Comparison of ENCODE assay signal across 19 mouse cellular contexts in the genomic region with DNA sequence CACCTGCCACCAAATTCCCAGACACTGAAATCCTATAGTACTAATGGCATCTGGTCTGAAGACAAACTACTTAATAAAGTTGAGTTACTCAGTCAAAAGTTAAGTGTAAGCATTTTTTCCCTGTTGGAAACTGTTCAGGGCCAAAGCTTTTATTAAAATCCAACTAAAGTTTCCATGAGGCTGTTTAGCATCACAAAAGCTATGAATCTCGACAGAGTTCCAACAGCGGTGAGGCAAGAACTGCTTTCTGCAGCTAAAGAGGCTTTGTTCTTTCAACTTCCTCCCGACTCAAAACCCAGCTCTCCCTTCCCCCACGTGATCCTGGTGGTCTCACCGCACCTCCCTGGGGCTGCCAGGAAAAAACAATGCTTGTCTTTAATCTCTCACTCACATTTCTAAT. TPM values are rescaled to one million over a fixed set of nuclear protein-coding genes. Genes with fewer than 3 reads are reported as not detected.
DNase-seq lines count a peak whose midpoint lies in the region; ATAC-seq and TF ChIP-seq lines count a peak whose summit lies in the region.
"Had no signal": no experiment of that assay in that cellular context is flagged by ENCODE, and none has a peak within 500 bp of the region (broad histone marks: within the 10 kb centered on the region; RNA-seq: fewer than 3 reads in every experiment).

No protein-coding gene starts in this region.

- H3K36me3 ChIP-seq in forebrain, embryonic 13.5 days (ENCODE audit: poor library complexity, severe bottlenecking) = no peaks in the 10 kb centered on the region
- H3K36me3 ChIP-seq in forebrain, embryonic 12.5 days (replicated peaks) = no peaks in the 10 kb centered on the region
- H3K36me3 ChIP-seq in stomach, embryonic 14.5 days (ENCODE audit: control insufficient read depth, insufficient read depth, low read length) = peaks cover 6% of the 10 kb centered on the region; the same call in 1 of the 2 replicates
- no peaks in the 10 kb centered on the region for H3K36me3 ChIP-seq in stomach, postnatal 0 days (ENCODE audit: control insufficient read depth, insufficient read depth, low read length)
- no peaks in the 10 kb centered on the region; the same call in 1 of the 2 replicates for H3K36me3 ChIP-seq in intestine, embryonic 15.5 days
- H3K36me3 ChIP-seq in heart, embryonic 10.5 days = no peaks in the 10 kb centered on the region
- H3K36me3 ChIP-seq: forebrain, embryonic 15.5 days; neural tube, embryonic 13.5 days had no signal

- H3K4me3 ChIP-seq in forebrain, embryonic 13.5 days = no peak overlapping the region
- no peak overlapping the region for H3K4me3 ChIP-seq in forebrain, embryonic 12.5 days (replicated peaks)
- H3K4me3 ChIP-seq in stomach, embryonic 14.5 days (ENCODE audit: low read depth, low read length) = no peak overlapping the region
- H3K4me3 ChIP-seq in stomach, postnatal 0 days (ENCODE audit: low read depth, low read length) = no peak overlapping the region
- H3K4me3 ChIP-seq in intestine, embryonic 15.5 days (replicated peaks) = no peak overlapping the region
- no peak overlapping the region for H3K4me3 ChIP-seq in heart, embryonic 10.5 days
- H3K4me3 ChIP-seq: forebrain, embryonic 15.5 days; gastrocnemius, adult 2 months; megakaryocyte, embryonic 14.5 days; neural tube, embryonic 13.5 days had no signal

- H3K27me3 ChIP-seq in forebrain, embryonic 13.5 days = no peaks in the 10 kb centered on the region
- no peaks in the 10 kb centered on the region for H3K27me3 ChIP-seq in forebrain, embryonic 12.5 days
- H3K27me3 ChIP-seq in stomach, embryonic 14.5 days (ENCODE audit: control insufficient read depth, insufficient read depth, low read length) = no peaks in the 10 kb centered on the region
- no peaks in the 10 kb centered on the region for H3K27me3 ChIP-seq in stomach, postnatal 0 days (ENCODE audit: control insufficient read depth, insufficient read depth, low read length)
- H3K27me3 ChIP-seq in intestine, embryonic 15.5 days (replicated peaks) = no peaks in the 10 kb centered on the region
- no peaks in the 10 kb centered on the region for H3K27me3 ChIP-seq in heart, embryonic 10.5 days (ENCODE audit: insufficient read depth, poor library complexity, severe bottlenecking)
- H3K27me3 ChIP-seq: forebrain, embryonic 15.5 days; megakaryocyte, embryonic 14.5 days; neural tube, embryonic 13.5 days had no signal

- H3K4me1 ChIP-seq in forebrain, embryonic 13.5 days = peaks cover 8% of the 10 kb centered on the region; the same call in 1 of the 2 replicates
- peaks cover 7% of the 10 kb centered on the region for H3K4me1 ChIP-seq in forebrain, embryonic 12.5 days
- H3K4me1 ChIP-seq in stomach, embryonic 14.5 days (ENCODE audit: control insufficient read depth, insufficient read depth, low read length) = no peaks in the 10 kb centered on the region
- H3K4me1 ChIP-seq in stomach, postnatal 0 days (replicated peaks; ENCODE audit: control insufficient read depth, insufficient read depth) = no peaks in the 10 kb centered on the region
- no peaks in the 10 kb centered on the region for H3K4me1 ChIP-seq in intestine, embryonic 15.5 days (replicated peaks)
- H3K4me1 ChIP-seq in heart, embryonic 10.5 days = no peaks in the 10 kb centered on the region
- H3K4me1 ChIP-seq: megakaryocyte, embryonic 14.5 days; neural tube, embryonic 13.5 days had no signal

- H3K27ac ChIP-seq in forebrain, embryonic 13.5 days = no peak overlapping the region
- H3K27ac ChIP-seq in forebrain, embryonic 12.5 days = no peak overlapping the region
- H3K27ac ChIP-seq in stomach, embryonic 14.5 days (ENCODE audit: low read length) = peak overlapping the region; percentile 62; the same call in 1 of the 2 replicates
- H3K27ac ChIP-seq in stomach, postnatal 0 days (replicated peaks) = no peak overlapping the region
- no peak overlapping the region for H3K27ac ChIP-seq in intestine, embryonic 15.5 days
- no peak overlapping the region for H3K27ac ChIP-seq in heart, embryonic 10.5 days
- H3K27ac ChIP-seq: forebrain, embryonic 15.5 days; gastrocnemius, adult 2 months; neural tube, embryonic 13.5 days had no signal

- no peak for TF ChIP-seq CTCF in stomach, postnatal 0 days (IDR thresholded peaks at IDR 0.05; ENCODE audit: low read depth)

- no peak for DNase-seq in stomach, postnatal 0 days (ENCODE audit: low spot score)
- DNase-seq in c-Kit-positive CD71-positive TER-119-positive erythroid progenitor cells, embryonic 14.5 days (ENCODE audit: low spot score) = no peak
- no peak for DNase-seq in heart, embryonic 10.5 days (ENCODE audit: low spot score)
- DNase-seq in adrenal gland, postnatal 36 days = no peak
- DNase-seq: adrenal gland, postnatal 25 days; cerebellum, adult 11 months; gastrocnemius, adult 2 months; heart, postnatal 4 days; kidney, adult 8-10 months had no signal

- H3K9ac ChIP-seq in forebrain, embryonic 13.5 days = no peak overlapping the region
- H3K9ac ChIP-seq in forebrain, embryonic 12.5 days = no peak overlapping the region
- no peak overlapping the region for H3K9ac ChIP-seq in stomach, embryonic 14.5 days (replicated peaks; ENCODE audit: low read depth, low read length)
- no peak overlapping the region for H3K9ac ChIP-seq in stomach, postnatal 0 days (ENCODE audit: low read length)
- no peak overlapping the region for H3K9ac ChIP-seq in intestine, embryonic 15.5 days
- H3K9ac ChIP-seq: forebrain, embryonic 15.5 days; neural tube, embryonic 13.5 days had no signal

- TF ChIP-seq EP300 in stomach, postnatal 0 days (optimal IDR thresholded peaks at IDR 0.05) = no peak

- H3K4me2 ChIP-seq in forebrain, embryonic 13.5 days = no peak overlapping the region
- H3K4me2 ChIP-seq in forebrain, embryonic 12.5 days = no peak overlapping the region
- H3K4me2 ChIP-seq in stomach, embryonic 14.5 days (replicated peaks; ENCODE audit: low read depth, low read length) = no peak overlapping the region
- H3K4me2 ChIP-seq in stomach, postnatal 0 days (replicated peaks; ENCODE audit: low read depth) = no peak overlapping the region
- no peak overlapping the region for H3K4me2 ChIP-seq in intestine, embryonic 15.5 days (replicated peaks)
- H3K4me2 ChIP-seq: forebrain, embryonic 15.5 days; liver, embryonic 11.5 days; neural tube, embryonic 13.5 days had no signal

- WGBS in forebrain, embryonic 13.5 days = under 1% methylated on average over 5 of the region's 5 CpGs
- under 1% methylated on average over 5 of the region's 5 CpGs for WGBS in forebrain, embryonic 12.5 days
- WGBS in stomach, embryonic 14.5 days = 19% methylated on average over 5 of the region's 5 CpGs
- WGBS in stomach, postnatal 0 days = 13% methylated on average over 5 of the region's 5 CpGs
- WGBS in intestine, embryonic 15.5 days = 22% methylated on average over 5 of the region's 5 CpGs
- 18% methylated on average over 5 of the region's 5 CpGs for WGBS in heart, embryonic 10.5 days

- ATAC-seq in forebrain, embryonic 13.5 days = peak; percentile 75; the same call in 1 of the 2 replicates
- no peak; the same call in 1 of the 2 replicates for ATAC-seq in forebrain, embryonic 12.5 days (ENCODE audit: low FRiP score)
- peak; percentile 56; the same call in 1 of the 2 replicates for ATAC-seq in stomach, embryonic 14.5 days (ENCODE audit: insufficient number of reproducible peaks, insufficient read depth, low FRiP score, low read depth)
- ATAC-seq in stomach, postnatal 0 days (ENCODE audit: low FRiP score, low TSS enrichment) = no peak
- ATAC-seq in intestine, embryonic 15.5 days = peak; percentile 25; the same call in 1 of the 2 replicates
- ATAC-seq: forebrain, embryonic 15.5 days had no signal

- no peaks in the 10 kb centered on the region for H3K9me3 ChIP-seq in forebrain, embryonic 13.5 days (replicated peaks)
- H3K9me3 ChIP-seq in forebrain, embryonic 12.5 days = no peaks in the 10 kb centered on the region
- no peaks in the 10 kb centered on the region for H3K9me3 ChIP-seq in stomach, embryonic 14.5 days (ENCODE audit: control insufficient read depth, low read depth, low read length)
- H3K9me3 ChIP-seq in stomach, postnatal 0 days (ENCODE audit: control insufficient read depth, low read length) = no peaks in the 10 kb centered on the region
- H3K9me3 ChIP-seq in intestine, embryonic 15.5 days = no peaks in the 10 kb centered on the region
- no peaks in the 10 kb centered on the region for H3K9me3 ChIP-seq in heart, embryonic 10.5 days
- H3K9me3 ChIP-seq: forebrain, embryonic 15.5 days; megakaryocyte, embryonic 14.5 days; neural tube, embryonic 13.5 days had no signal

RNA-seq across cellular contexts. Expression of a gene that starts 55.9 kb away (rescaled TPM):
- polyA plus RNA-seq in forebrain, embryonic 13.5 days (2015; fragmentation: Nextera tagmentation; extraction: Ambion mirVana) = 0.10 and 0.24 TPM in 2 replicates
- polyA plus RNA-seq in forebrain, embryonic 12.5 days (2016; fragmentation: Nextera tagmentation; extraction: Ambion mirVana) = 0.04 and 0.09 TPM in 2 replicates
- 0.20 and 0.32 TPM in 2 replicates for polyA plus RNA-seq in stomach, embryonic 14.5 days (2014; fragmentation: Nextera tagmentation; extraction: Ambion mirVana)
- 0.02 and 0.05 TPM in 2 replicates for polyA plus RNA-seq in stomach, postnatal 0 days (2015; fragmentation: Nextera tagmentation; extraction: Ambion mirVana)
- 0.04 TPM in 1 of 2 replicates, not detected in the other for polyA plus RNA-seq in intestine, embryonic 15.5 days (2015; fragmentation: Nextera tagmentation; extraction: Ambion mirVana)
- polyA plus RNA-seq in heart, embryonic 10.5 days (2016; fragmentation: Nextera tagmentation; extraction: Ambion mirVana) = not detected in 2 replicates
- not detected for total RNA-seq in adrenal gland, postnatal 36 days (2021)
- total RNA-seq: gastrocnemius, adult 2 months; heart, postnatal 4 days had no signal
- polyA plus RNA-seq: liver, embryonic 11.5 days; small intestine, adult 2 months; testis, adult 2 months had no signal

Comparison
In these comparisons a context has a peak if more than half of its experiments do, and no peak if none do; other contexts are left out.
1. ATAC-seq: peak in forebrain, embryonic 13.5 days (single experiment), stomach, embryonic 14.5 days (single experiment) and intestine, embryonic 15.5 days (single experiment); none in forebrain, embryonic 12.5 days (single experiment) and stomach, postnatal 0 days (single experiment).